Mouse (Mus musculus) erythroblast, adult 5-6 weeks (primary cell): ENCODE measurements around the gene Il17d. TPM values are rescaled to one million over a fixed set of nuclear protein-coding genes. Genes with fewer than 3 reads are reported as not detected.

Experiments used
- ATAC-seq: replicated peaks from 2 replicates; pipeline ENCODE4 v1.8.0; 2016; ENCODE audit warnings: moderate number of reproducible peaks, mild to moderate bottlenecking, moderate TSS enrichment, inconsistent platforms; ENCODE audit not compliant: poor library complexity, low FRiP score, severe bottlenecking
- total RNA-seq, 2 experiments: library from RNA; stranded (forward) in 1 of 2; stranded (reverse) in 1 of 2; fragments of 150-400 nt in 1 of 2; fragments of 200-764, 138-1000 nt in 1 of 2; gene quantifications; 2 replicates each; pipeline versions ENCODE4 v1.2.3 to v1.2.4; 2015 to 2017; ENCODE audit warnings: low replicate concordance in 2 of 2

Gene Il17d
- total RNA-seq, 2 experiments from 2014 or later, result not detected

DNA sequence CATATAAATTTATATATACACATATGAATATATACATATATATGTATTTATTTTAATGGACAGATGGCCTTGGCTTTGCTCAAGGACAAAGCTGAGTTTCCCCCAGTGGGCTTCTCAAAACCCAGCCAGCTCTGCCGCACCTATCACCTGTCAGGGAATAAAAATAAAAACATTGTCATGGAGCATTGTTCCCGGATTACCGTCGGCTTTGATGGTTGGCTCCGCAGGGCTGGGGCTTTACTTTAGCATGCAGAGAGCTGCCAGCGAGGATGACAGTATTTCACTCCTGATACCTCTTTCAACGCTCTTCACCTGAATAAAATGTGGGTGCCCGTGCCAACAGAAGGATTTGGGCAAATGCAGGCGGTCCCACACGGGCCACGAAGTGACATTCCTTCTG, 9.3 kb downstream of the Il17d start:
- no peak for ATAC-seq

DNA sequence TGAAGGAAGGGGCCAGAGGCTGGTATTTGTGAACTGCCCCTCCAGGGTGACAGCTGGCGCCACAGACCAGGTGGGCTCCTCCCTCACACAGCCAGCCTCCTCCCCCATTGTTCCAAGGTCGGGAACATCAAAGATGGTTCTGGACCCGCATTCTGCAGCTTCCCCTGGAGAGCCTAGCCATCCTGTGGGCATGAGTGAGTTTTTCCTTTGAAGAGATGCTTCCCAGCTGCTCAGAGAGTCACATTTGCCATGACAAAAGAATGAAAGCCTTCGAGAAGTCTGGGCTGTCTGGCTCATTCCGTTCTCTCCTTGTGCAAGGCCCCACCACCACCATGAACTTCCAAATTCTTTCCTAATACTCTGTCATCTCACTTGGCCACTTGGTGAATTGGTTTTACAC, 9.8 kb downstream of the Il17d start:
- ATAC-seq, result no peak

DNA sequence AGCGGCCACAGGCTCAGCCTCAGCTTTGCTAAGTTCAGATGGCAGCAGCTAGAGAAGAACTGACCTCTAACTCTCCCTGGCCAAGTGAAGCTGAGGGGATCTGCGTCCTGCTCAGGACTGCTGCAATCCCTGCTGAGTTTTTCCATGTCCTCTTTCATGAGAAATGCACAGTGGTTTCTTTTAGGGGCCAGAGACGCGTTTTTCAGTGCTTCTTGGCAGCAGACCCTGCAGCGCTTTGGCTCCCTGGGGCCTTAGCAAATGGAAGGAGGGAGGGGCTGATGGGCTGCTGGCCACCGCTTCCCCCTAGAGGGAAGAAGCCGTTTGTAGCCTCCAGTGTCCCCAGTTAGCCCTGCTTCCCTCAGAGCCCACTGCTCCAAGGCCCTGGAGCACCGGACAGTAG, 10.4 kb downstream of the Il17d start:
- no peak for ATAC-seq

DNA sequence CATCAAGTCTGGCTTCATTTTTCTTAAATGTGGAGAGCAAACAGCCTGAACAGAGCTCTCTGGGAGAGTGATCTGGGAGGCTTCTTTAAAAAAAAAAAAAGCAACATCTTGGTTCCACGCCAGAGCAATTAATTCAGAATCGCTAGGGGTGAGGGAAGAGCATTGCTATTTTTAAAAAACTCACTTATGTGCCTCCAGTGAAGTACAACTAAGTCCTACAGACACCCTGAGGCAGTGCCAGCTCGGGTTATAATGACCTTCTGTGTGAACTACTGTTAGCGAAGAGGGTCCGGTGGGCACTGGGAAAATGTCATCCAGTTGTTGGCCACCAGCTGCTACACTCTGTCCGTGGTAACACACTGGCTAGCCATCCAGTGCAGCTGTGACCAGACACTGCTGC, 11.1 kb downstream of the Il17d start:
- ATAC-seq, result no peak

DNA sequence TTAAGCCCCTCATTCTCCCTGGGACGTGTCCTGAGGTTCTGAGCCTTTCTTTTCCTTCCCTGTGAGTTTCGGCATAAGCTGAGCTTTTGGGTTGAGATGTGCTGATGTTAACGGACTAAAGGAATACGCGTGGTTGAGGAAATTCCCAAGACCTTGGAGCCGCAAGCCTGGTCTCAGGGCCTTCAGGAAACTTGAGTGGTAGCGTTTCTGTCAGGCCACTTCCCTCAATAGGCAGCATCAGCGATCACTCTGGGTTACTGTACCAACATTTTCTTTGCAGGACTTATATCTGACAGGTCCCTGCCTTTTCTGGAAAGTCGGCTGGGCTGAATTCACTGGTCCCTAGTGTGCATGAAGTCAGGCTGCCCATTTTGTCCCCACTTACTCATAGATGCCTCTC, 12.2 kb downstream of the Il17d start:
- ATAC-seq, result no peak

DNA sequence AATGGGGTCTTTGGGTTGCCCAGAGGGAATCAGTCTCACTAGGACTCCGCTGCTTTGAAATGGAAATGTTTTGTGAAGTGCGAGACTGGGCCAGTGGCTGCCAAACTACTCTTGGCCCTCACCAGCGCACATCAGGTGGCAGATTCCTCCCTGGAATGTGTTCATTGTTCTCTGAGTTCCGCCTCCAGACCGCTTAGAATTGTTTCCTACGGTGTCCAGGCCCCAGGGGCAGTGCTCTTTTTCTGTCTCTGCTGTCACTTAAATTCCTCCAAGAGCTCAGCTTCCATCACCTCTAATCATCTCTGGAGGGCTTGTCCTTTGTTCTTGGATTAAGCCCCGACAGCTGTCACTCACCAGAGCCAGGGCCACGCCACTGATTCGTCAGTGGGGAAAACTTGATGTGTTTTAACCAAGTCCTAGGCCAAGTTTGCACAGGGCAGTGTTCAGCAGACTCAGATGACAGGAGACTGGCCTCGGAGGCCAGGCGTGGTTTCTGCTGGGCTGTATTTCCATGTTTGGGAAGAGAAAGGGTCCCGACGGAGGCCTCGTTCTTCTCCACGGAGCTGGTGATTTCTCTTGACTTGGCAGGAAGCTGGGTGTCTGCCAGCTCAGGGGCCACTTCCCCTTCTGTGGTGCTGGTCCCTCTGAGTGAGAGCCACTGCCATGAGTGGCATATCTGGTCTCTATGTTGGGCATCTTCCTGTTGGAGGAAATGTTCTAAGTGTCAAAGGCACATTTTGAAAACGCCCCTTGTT, 12.9 kb downstream of the Il17d start:
- ATAC-seq, result no peak

DNA sequence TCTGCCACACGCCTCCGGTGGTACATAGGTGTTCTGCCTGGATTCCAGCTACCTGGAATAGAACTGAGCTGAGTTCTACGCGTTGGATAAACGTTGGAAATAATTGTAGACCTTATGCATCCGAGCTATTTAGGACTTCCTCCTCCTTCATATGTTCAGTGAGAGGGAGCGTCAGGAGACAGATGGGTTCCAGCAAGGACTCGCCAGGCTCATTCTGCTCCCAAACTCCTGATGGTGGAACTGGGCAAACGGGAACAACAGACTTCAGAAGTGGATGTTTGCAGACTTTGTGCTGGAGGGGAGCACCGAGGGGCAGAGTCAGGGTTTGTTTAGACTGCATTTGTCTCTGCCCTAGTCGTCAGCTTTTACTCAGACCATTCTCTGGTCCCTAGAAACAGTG, 16.1 kb downstream of the Il17d start:
- ATAC-seq, result no peak

DNA sequence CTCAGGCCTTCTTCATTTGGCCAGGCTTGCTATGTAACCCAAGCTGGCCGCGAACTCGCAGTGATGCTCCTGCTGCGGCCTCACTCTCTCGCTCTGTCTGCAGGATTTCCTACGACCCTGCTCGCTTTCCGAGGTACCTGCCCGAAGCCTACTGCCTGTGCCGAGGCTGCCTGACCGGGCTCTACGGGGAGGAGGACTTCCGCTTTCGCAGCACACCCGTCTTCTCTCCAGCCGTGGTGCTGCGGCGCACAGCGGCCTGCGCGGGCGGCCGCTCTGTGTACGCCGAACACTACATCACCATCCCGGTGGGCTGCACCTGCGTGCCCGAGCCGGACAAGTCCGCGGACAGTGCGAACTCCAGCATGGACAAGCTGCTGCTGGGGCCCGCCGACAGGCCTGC, 17.7 kb downstream of the Il17d start:
- ATAC-seq, result no peak

DNA sequence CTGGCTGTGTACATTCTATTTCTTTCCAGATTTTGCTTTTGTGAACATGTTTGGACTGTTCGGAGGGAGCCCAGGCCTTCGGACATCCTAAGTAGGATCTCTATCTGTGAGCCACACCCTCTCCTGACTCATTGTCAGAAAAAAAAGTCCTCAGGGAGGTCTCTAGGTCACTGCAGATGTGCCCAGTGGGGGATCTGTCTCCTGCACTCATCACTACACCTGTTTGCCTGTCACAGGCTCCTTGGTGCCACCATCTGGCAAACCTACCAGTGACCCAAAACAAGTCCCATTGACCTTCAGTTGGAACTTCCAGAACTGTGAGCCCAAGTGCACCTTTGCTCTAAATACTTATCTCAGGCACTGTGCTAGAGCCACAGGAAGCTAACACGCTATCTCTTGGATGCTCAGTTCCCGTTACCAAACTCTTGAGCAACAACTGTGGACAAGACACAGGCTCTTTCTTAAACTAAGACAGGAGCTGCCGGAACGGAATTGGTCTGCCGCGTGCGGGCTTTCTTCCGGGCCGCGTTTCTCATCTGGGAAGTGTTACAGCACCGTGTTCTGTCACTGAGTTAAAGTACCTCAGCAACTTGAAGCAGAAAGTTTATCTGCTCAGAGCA, 19.0 kb downstream of the Il17d start:
- no peak for ATAC-seq

DNA sequence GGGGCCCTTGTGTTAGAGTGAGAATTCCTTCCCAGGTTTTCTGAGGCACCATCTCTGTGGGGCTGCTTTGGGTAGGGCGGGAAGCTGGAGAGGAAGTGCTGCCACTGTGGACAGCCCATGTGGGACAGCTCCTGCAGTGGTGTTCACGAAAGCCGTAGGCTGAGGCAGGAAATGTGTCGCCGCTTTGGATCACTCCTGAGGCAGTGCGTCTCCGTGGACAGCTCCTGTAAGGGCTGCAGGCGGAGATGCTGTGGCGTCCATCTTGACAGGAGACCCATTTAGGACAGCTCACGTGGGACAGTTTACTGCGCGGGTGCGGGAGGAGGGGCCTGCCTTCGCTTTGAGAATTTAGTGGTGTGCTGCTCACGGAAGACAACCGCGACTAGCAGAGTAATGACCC, 20.9 kb downstream of the Il17d start:
- ATAC-seq, result no peak

DNA sequence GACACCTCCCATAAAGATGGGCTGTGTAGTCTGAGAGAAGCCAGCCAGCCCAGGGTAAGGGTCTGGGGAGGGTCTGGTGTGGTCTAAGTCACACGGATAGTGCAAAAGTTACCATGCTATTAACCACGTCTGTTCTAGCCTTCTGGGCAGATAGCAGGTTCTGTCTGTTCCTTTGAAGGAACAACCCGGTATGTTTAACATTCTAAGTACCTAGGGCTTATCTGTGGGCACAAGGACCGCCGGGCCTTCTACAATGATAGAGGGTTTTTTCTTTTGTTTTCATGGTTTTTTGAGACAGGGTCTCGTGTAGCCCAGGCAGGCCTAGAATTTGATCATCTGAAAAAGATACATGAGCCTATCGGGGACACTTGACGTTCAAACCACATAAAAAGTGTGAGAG, 21.6 kb downstream of the Il17d start:
- ATAC-seq, result no peak

DNA sequence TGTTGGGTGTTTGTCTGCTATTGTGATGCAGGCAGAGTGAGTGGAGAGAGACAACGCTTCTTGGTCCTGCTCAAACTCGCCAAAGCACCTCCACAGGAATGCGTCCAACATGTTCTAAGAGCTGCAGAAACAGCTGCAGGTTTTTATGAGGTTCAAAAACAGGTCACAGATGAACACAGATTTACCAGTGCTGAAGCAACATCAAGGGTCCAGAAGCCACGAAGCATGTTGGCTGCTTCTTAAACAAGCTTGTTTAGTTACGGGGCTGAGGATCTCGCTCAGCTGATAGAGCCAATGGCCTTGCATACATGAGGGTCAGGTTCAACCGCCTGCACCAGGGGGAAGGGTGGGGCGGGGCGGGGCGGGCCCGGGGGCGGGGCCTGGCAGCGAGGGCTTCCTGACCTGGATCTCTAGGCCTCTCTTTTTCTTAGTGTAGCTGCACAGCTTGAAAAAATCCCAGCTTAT, 22.0 kb downstream of the Il17d start:
- ATAC-seq, result no peak

DNA sequence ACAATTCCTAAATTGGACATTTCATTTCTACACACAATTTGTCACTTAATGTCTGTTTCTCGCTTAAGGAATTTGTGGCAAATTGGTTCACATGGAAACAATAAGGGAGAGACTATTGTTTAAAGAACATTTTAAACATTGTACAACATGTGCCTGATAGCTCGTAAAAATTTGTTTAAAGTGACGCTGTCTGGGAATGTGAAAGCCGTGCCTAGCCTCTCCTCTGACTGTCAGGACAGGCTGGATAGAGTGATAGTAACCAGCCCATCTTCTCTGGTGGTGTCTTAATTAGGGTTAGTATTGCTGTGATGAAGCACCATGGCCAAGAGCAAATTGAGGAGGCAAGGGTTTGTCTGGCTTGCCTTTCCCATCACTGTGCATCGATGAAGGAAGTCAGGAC, 22.5 kb downstream of the Il17d start:
- ATAC-seq, result no peak

DNA sequence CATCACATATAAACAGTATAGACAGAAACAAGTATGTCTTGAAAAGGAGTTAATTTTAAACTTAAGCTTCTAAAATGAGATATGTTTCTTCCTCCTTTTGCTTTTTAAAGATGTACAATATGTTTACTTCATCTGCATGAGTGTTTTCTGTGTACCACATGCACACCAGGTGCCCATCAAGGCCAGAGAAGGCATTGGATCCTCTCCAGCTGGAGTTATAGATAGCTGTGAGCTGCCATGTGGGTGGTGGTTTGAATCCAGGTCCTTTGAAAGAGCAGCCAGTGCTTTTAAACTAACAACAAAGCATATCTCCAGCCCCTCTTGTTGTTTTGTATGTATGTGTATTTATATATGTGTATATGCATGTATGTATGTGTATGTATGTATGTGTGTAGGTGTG, 28.4 kb downstream of the Il17d start:
- no peak for ATAC-seq

DNA sequence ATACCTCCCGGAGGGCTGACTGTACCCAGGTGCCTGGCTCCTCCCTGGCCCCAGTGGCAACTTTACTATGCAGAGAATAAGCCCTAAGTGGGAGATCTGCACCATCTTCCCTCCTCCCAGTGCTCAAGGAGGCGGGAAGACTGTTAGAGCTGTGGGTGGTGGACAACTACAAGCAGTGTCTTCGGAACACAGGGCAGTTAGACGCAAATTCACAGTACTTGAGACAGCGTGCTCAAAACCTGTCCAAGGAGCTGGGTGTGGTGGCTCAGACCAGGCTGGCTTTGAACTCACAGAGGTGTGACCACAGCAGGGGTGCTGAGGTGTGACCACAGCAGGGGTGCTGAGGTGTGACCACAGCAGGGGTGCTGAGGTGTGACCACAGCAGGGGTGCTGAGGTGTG, 29.9 kb downstream of the Il17d start:
- ATAC-seq, result no peak

DNA sequence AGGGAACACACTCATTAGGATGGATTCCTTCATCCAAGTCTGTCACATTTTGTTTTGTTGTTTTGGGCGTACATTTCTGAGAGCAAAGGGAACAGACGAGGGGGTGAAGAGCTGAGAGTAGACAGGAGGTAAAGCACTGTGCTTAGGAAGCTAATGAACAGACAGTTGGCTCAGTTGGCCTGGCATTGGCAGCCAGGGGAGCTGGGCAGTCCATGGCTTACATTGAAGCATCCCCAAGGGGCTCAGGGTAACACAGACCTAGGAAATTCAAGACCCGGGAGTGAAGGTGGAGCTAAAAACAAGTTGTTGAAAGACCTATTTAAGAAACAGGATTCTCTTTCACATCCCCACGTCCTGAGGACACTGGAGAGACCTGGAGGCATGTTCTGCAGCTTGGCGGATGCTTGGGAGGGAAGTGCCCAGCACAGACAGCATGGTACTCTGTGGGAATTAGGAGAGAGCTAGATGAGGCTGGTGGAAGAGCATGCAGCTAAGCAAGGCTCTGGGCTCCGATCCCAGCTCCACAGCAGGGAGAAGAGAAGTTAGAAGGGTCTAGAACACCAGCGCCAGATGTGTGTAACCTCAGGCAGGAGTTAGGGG, 31.0 kb downstream of the Il17d start:
- no peak for ATAC-seq

DNA sequence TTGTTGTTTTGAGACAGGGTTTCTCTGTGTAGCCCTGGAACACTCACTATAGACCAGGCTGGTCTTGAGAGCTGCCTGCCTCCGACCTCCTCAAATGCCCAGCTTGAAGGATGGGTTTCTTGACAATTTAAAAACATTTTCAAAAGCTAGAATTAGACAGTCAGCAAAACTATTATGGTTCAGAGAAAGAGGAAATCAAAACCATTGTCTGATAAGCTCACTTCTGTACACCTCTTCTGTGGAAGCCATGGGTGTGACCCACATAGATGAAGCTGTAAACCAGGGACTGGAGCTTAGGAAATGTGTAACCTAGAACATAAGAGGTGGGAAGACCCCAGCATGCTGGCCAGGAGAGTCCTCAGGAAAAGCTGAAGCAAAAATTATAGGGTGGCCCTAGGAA, 32.3 kb downstream of the Il17d start:
- no peak for ATAC-seq

DNA sequence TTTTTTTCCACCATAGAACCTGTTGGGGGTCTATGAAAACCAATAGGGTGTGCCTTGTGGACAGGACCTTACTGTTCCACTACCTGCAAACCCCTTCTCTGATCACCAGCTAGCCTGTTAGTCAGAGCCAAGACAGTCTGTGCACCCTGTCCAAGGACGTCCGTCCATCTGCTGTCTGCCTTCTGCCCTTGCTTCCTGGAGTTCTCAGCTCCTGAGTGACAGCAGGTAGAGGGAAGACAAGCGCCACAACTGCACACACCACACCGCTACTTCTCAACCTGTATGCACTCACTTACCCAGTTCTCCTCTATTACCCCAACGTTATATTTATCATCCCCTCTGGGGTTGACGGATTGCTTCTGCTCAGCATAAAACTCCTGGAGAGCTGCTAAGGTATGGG, 41.0 kb downstream of the Il17d start:
- ATAC-seq, result no peak

DNA sequence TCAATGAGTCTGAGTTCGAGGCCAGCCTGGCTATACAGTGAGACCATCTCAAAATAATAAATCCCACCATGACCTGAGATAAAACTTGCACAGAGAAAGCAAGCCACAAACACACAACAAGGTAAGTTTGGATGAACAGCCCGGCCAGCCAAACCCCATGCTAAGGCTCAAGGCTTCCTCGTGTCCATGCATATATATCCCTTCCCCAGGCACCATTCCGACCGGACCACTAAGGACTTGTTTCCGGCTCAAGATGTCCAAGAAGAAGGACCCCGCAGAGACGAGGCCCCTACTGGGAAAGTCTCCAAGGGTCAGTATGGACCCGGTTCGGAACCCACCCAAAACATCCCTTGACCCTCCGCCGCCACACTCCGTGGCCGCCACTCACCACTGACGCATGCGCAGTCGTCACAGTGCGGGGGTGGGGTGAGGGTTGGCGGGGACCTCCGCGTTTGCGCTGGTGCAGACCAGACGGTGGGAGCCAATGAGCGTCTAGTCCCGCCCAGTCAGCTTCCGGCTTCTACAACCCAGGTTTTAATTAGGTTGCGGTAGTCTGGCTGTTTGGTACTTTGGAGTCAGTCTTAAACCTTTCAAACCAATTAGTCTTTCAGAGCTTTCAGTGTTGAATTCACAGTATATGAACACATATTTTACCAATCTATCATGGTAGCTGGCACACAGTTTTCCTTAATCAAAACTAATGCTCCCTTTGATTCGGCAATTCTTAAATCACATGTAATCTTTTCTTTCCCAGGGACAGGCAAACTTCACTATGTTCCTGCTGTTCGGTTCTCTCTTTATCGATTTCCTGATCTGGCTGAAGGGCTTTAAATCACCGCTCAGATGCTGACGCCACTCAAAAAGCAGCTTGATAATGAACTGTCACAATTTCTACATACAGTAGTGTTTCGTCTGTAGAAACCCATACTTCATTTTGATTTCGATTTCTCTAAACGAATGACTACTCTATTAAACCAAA, 46.9 kb downstream of the Il17d start, which contains the start of gene Eef1akmt1:
Gene Eef1akmt1, minus strand, starts transcription at position 458 of the 979 bp plus-strand sequence.
- ATAC-seq, result peak; percentile 100
